Mouse (Mus musculus): ENCODE results near the gene Rapgef2. TPM values are rescaled to one million over a fixed set of nuclear protein-coding genes. Genes with fewer than 3 reads are reported as not detected.

Gene Rapgef2
- polyA plus RNA-seq, 1 experiment from 2014 or later = 10.7 TPM

DNA sequence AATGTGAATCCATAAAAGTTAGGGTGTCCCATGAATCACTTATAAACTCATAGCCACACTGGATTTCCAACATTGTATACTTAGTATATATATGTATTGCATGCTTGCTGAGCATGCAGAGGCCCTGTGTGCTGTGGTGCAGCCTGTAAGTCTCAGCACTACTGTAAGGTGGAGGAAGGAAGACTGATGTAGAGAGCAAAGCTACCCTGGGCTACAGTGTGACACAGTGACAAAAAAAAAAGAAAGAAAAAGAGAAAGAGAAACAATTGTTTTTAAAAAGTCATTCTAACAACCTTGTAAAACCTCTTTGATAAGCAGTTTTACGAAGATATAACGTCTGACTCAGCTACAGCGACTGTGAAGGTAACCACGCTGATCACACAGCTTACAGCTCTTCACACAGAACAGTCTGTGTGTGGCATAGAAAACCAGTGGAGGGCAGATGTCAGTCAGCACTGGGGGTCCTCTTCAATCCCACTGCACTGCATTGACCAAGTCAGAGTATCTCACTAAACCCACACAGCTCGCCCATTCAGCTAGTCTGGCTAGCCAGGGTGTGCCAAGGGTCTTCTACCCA lies 37.6 kb downstream of the Rapgef2 start:
- Histone ChIP-seq H3K4me2 (replicated peaks; ENCODE audit: low read depth, low read length) (no peak overlapping the region), H3K9ac (replicated peaks; ENCODE audit: low read depth, low read length) (no peak overlapping the region), H3K9me3 (ENCODE audit: control insufficient read depth, low read depth, low read length) (no peaks in the 10 kb centered on the region; the same call in 1 of the 2 replicates), H3K36me3 (ENCODE audit: control insufficient read depth, insufficient read depth, low read length) (no peaks in the 10 kb centered on the region), H3K4me1 (ENCODE audit: control insufficient read depth, insufficient read depth, low read length) (peaks cover 10% of the 10 kb centered on the region; the same call in 1 of the 2 replicates), H3K27me3 (ENCODE audit: control insufficient read depth, insufficient read depth, low read length) (no peaks in the 10 kb centered on the region), H3K27ac (ENCODE audit: low read length) (no peak overlapping the region), H3K4me3 (ENCODE audit: low read depth, low read length) (no peak overlapping the region)
- WGBS = 78% methylated on average over 5 of the region's 5 CpGs
- no peak for ATAC-seq (ENCODE audit: insufficient number of reproducible peaks, insufficient read depth, low FRiP score, low read depth)

DNA sequence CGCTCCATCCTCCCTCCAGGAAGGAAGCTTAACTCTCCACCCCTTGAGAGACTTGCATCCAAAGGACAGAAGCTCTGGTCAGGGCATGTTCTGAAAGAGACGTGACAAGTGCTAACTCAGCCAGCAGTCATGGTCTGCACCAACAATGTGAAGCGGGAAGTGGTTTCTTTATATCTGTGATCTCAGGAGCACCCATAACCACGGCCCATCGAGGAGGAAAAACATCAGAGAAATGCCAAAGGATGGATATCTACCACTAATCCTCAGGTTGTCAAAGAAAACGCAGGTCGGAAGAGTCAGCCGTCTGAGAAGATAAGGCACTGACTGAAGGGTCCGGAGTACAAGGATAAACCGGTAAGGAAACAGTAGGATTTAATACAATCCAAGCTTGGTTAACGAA lies 38.1 kb downstream of the Rapgef2 start:
- 78% methylated on average over 11 of the region's 11 CpGs for WGBS
- no peak for ATAC-seq (ENCODE audit: insufficient number of reproducible peaks, insufficient read depth, low FRiP score, low read depth)
- H3K4me2 ChIP-seq (replicated peaks; ENCODE audit: low read depth, low read length) = no peak overlapping the region

DNA sequence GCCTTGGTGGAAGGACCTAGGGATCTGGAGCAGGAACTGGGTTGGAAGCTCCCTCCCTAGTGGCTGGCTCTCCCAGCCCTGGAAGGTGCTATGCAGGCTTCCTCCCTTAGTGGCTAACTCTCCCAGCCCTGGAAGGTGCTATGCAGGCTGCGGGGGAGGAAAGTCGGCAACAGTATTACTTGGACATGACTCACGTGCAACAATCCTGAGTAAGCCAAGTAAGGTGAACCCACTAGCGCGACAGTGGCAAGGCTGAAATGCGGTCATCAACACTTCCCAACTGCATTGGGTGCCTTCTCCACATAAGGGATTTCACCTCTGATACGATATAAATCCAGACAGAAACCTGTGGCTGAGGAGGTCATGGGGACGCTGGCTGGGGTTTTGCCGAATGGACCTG lies 42.0 kb downstream of the Rapgef2 start:
- no peaks in the 10 kb centered on the region for H3K36me3 ChIP-seq (ENCODE audit: control insufficient read depth, insufficient read depth, low read length)
- H3K9me3 ChIP-seq (ENCODE audit: control insufficient read depth, low read depth, low read length) = no peaks in the 10 kb centered on the region
- H3K4me2 ChIP-seq (replicated peaks; ENCODE audit: low read depth, low read length) = no peak overlapping the region
- WGBS = 81% methylated on average over 9 of the region's 9 CpGs
- no peaks in the 10 kb centered on the region for H3K27me3 ChIP-seq (ENCODE audit: control insufficient read depth, insufficient read depth, low read length)
- no peak for ATAC-seq (ENCODE audit: insufficient number of reproducible peaks, insufficient read depth, low FRiP score, low read depth)
- H3K4me3 ChIP-seq (ENCODE audit: low read depth, low read length) = no peak overlapping the region
- peaks cover 14% of the 10 kb centered on the region; the same call in 1 of the 2 replicates for H3K4me1 ChIP-seq (ENCODE audit: control insufficient read depth, insufficient read depth, low read length)
- no peak overlapping the region for H3K9ac ChIP-seq (replicated peaks; ENCODE audit: low read depth, low read length)
- H3K27ac ChIP-seq (ENCODE audit: low read length) = no peak overlapping the region

More for the DNA sequence above, 38.1 kb downstream of the Rapgef2 start:
- H3K9ac ChIP-seq (replicated peaks; ENCODE audit: low read depth, low read length) = no peak overlapping the region
- no peaks in the 10 kb centered on the region; the same call in 1 of the 2 replicates for H3K9me3 ChIP-seq (ENCODE audit: control insufficient read depth, low read depth, low read length)
- H3K27me3 ChIP-seq (ENCODE audit: control insufficient read depth, insufficient read depth, low read length) = no peaks in the 10 kb centered on the region
- peaks cover 13% of the 10 kb centered on the region; the same call in 1 of the 2 replicates for H3K4me1 ChIP-seq (ENCODE audit: control insufficient read depth, insufficient read depth, low read length)
- H3K36me3 ChIP-seq (ENCODE audit: control insufficient read depth, insufficient read depth, low read length) = no peaks in the 10 kb centered on the region
- H3K27ac ChIP-seq (ENCODE audit: low read length) = no peak overlapping the region
- no peak overlapping the region for H3K4me3 ChIP-seq (ENCODE audit: low read depth, low read length)

DNA sequence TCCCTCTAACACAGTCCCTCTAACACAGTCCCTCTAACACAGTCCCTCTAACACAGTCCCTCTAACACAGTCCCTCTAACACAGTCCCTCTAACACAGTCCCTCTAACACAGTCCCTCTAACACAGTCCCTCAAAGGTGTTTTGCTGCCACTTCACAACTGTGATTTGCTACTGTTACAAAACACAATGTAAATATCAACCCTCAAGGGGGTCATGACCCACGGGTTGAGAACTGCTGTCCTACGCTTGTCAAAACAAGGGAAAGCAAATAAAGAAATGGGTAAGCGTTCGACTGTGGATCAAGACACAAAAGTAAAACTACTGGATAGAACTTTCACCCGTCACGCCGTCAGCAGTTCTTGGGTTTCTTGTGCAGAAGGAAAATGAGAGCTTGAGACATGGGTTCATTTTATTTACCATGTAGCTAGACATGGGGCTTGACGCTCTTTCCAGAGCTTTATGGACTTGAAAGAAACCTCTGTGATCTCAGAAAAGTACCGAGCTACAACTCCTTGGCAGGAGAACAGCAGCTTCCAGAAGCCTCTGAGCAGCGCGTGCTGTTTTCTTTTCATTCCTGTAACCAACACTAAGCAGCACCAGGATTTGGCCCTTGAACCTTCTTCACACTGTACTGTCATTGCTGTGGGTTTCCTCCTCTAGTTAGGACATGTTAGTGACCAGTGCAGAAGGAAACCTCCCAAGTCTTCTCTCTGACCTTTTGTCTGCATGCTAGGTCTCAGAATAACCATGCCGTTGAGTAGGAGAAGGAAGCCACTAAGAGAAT lies 43.2 kb downstream of the Rapgef2 start:
- Histone ChIP-seq H3K4me1 (ENCODE audit: control insufficient read depth, insufficient read depth, low read length) (peaks cover 14% of the 10 kb centered on the region; the same call in 1 of the 2 replicates), H3K9ac (replicated peaks; ENCODE audit: low read depth, low read length) (no peak overlapping the region), H3K27ac (ENCODE audit: low read length) (no peak overlapping the region), H3K4me2 (replicated peaks; ENCODE audit: low read depth, low read length) (no peak overlapping the region), H3K4me3 (ENCODE audit: low read depth, low read length) (no peak overlapping the region), H3K27me3 (ENCODE audit: control insufficient read depth, insufficient read depth, low read length) (no peaks in the 10 kb centered on the region), H3K36me3 (ENCODE audit: control insufficient read depth, insufficient read depth, low read length) (no peaks in the 10 kb centered on the region), H3K9me3 (ENCODE audit: control insufficient read depth, low read depth, low read length) (no peaks in the 10 kb centered on the region)
- WGBS = 53% methylated on average over 12 of the region's 12 CpGs
- ATAC-seq (ENCODE audit: insufficient number of reproducible peaks, insufficient read depth, low FRiP score, low read depth) = no peak

DNA sequence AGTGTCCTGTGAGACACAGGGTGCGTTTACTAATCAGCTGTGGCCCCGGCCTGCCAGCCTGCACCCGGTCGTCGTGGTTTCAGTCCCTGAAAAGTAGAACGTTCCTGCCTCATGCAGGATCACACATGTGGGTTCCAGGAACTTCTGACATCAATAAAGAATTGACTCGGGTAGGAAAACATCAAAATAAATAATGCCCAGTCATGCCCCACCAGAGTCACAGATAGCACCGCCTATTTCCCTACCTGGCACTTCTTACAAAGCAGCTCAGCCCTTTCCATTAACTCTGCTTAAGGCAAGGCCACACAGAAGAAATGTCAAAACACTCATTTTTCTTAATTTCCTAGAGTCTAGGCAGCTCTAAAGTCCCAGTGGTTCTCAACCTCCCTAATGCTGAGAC lies 44.0 kb downstream of the Rapgef2 start:
- Histone ChIP-seq H3K4me3 (ENCODE audit: low read depth, low read length) (no peak overlapping the region), H3K27ac (ENCODE audit: low read length) (no peak overlapping the region), H3K4me2 (replicated peaks; ENCODE audit: low read depth, low read length) (no peak overlapping the region), H3K9ac (replicated peaks; ENCODE audit: low read depth, low read length) (no peak overlapping the region), H3K9me3 (ENCODE audit: control insufficient read depth, low read depth, low read length) (no peaks in the 10 kb centered on the region), H3K27me3 (ENCODE audit: control insufficient read depth, insufficient read depth, low read length) (no peaks in the 10 kb centered on the region), H3K4me1 (ENCODE audit: control insufficient read depth, insufficient read depth, low read length) (peaks cover 14% of the 10 kb centered on the region; the same call in 1 of the 2 replicates), H3K36me3 (ENCODE audit: control insufficient read depth, insufficient read depth, low read length) (no peaks in the 10 kb centered on the region)
- 43% methylated on average over 8 of the region's 8 CpGs for WGBS
- no peak for ATAC-seq (ENCODE audit: insufficient number of reproducible peaks, insufficient read depth, low FRiP score, low read depth)

DNA sequence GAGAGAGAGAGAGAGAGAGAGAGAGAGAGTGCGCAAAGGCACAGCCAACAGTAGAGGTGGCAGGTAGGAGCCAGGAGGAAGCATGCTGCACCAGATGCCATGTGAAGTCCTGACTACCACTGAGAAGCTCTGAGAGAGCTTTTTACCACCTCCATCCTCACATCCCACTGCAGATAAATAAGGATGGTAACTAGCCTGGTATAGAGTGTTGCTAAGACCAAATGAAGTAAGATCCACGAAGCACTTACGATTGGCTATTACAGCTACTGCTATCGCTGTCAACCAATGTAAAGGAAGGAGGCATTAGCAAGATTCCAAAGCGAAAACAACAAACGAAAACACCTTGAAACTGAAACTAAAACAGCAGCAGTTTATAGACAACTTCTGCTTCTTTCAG lies 47.3 kb downstream of the Rapgef2 start:
- Histone ChIP-seq H3K4me3 (ENCODE audit: low read depth, low read length) (no peak overlapping the region), H3K27me3 (ENCODE audit: control insufficient read depth, insufficient read depth, low read length) (no peaks in the 10 kb centered on the region), H3K9me3 (ENCODE audit: control insufficient read depth, low read depth, low read length) (no peaks in the 10 kb centered on the region), H3K9ac (replicated peaks; ENCODE audit: low read depth, low read length) (no peak overlapping the region), H3K27ac (ENCODE audit: low read length) (no peak overlapping the region), H3K4me2 (replicated peaks; ENCODE audit: low read depth, low read length) (no peak overlapping the region), H3K4me1 (ENCODE audit: control insufficient read depth, insufficient read depth, low read length) (peaks cover 7% of the 10 kb centered on the region), H3K36me3 (ENCODE audit: control insufficient read depth, insufficient read depth, low read length) (no peaks in the 10 kb centered on the region)
- WGBS = 86% methylated on average over 6 of the region's 6 CpGs
- ATAC-seq (ENCODE audit: insufficient number of reproducible peaks, insufficient read depth, low FRiP score, low read depth) = no peak

DNA sequence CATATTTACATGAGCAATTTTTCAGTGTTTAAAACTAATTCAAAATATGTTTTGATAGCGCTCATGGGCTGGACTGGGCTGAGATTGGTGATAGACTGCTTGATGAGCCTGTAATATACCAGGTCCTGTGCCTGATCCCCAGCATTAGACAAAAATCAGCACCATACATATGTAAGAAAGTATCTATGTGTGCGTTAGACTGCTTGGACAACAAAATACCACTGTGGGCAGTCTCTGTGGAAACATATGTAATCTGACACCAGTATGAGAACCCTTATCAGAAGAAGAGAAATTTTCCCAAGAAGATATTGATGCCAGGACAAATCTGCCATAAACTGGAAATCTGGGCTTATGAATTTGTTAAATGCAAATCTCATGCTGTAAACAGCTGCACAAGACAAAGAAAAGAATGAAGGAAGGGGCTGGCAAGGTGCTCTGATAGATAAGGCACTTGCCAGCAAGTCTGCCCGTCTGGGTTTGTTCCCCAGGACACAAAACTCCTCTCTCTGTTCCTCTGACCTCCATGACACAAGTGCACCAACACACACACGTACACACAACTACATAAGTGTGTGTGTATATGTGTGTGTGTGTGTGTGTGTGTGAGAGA lies 47.8 kb downstream of the Rapgef2 start:
- Histone ChIP-seq H3K27me3 (ENCODE audit: control insufficient read depth, insufficient read depth, low read length) (no peaks in the 10 kb centered on the region), H3K9ac (replicated peaks; ENCODE audit: low read depth, low read length) (no peak overlapping the region), H3K4me3 (ENCODE audit: low read depth, low read length) (no peak overlapping the region), H3K36me3 (ENCODE audit: control insufficient read depth, insufficient read depth, low read length) (no peaks in the 10 kb centered on the region), H3K27ac (ENCODE audit: low read length) (no peak overlapping the region), H3K4me2 (replicated peaks; ENCODE audit: low read depth, low read length) (no peak overlapping the region), H3K4me1 (ENCODE audit: control insufficient read depth, insufficient read depth, low read length) (peaks cover 10% of the 10 kb centered on the region), H3K9me3 (ENCODE audit: control insufficient read depth, low read depth, low read length) (no peaks in the 10 kb centered on the region)
- WGBS = 51% methylated on average over 4 of the region's 4 CpGs
- no peak for ATAC-seq (ENCODE audit: insufficient number of reproducible peaks, insufficient read depth, low FRiP score, low read depth)

DNA sequence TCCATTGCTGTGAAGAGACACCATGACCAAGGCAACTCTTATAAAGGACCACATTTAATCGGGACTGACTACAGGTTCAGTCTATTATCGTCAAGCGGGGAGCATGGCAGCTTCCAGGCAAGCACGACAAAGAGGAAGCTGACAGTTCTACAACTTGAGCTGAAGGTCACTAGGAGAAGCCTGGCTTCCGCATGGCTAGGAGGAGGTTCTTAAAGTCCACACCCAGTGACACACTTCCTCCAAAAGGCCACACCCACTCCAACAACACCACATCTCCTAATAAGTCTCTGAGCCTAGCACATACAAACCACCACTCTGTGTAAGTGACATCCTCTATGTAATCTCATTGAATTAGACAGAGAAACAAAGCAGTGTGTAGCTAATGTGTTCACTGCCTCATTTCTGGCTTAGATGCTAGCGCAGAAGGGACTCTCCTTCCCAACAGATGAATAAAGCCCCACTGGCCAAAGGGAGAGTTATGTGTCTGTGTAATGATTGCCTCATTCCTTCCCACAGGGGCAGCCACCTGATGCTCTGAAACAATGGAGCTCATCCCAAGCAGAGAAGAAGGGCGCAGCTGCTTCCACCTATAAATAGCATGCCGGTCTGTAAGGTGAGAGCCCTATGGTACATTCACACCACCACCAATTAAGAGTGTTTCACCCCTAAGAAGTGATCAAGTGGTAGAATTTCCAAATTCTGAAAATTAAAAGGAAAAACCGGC lies 48.5 kb downstream of the Rapgef2 start:
- ATAC-seq (ENCODE audit: insufficient number of reproducible peaks, insufficient read depth, low FRiP score, low read depth) = no peak
- no peak overlapping the region for H3K4me2 ChIP-seq (replicated peaks; ENCODE audit: low read depth, low read length)
- H3K36me3 ChIP-seq (ENCODE audit: control insufficient read depth, insufficient read depth, low read length) = no peaks in the 10 kb centered on the region
- no peaks in the 10 kb centered on the region for H3K27me3 ChIP-seq (ENCODE audit: control insufficient read depth, insufficient read depth, low read length)
- H3K4me1 ChIP-seq (ENCODE audit: control insufficient read depth, insufficient read depth, low read length) = peaks cover 7% of the 10 kb centered on the region; the same call in 1 of the 2 replicates
- H3K4me3 ChIP-seq (ENCODE audit: low read depth, low read length) = no peak overlapping the region
- no peak overlapping the region for H3K27ac ChIP-seq (ENCODE audit: low read length)
- H3K9me3 ChIP-seq (ENCODE audit: control insufficient read depth, low read depth, low read length) = no peaks in the 10 kb centered on the region
- H3K9ac ChIP-seq (replicated peaks; ENCODE audit: low read depth, low read length) = no peak overlapping the region
- 76% methylated on average over 9 of the region's 9 CpGs for WGBS
